Mouse (Mus musculus) heart, adult 2 months (tissue): Measurements from ENCODE around the gene Taf1c. TPM values are rescaled to one million over a fixed set of nuclear protein-coding genes. Genes with fewer than 3 reads are reported as not detected.

Source experiments
- DNase-seq, 2 experiments: peaks; one replicate each; pipeline ENCODE4 v3.0.0; 2021
- H3K27ac ChIP-seq: fragments of 200-600 bp; 2 replicates; pipeline ENCODE4 v1.8.1; 2022
- H3K27me3 ChIP-seq: fragments of 200-500 bp; 2 replicates; pipeline ENCODE4 v1.6.1; 2012; ENCODE audit warnings: mild to moderate bottlenecking, low read length, inconsistent platforms, mixed read lengths; ENCODE audit not compliant: control insufficient read depth, insufficient read depth
- H3K36me3 ChIP-seq: fragments of 200-500 bp; 2 replicates; pipeline ENCODE4 v1.6.1; 2012; ENCODE audit warnings: low read length, inconsistent platforms; ENCODE audit not compliant: control insufficient read depth, insufficient read depth
- H3K4me1 ChIP-seq: fragments of 200-500 bp; 2 replicates; pipeline ENCODE4 v1.6.1; 2011; ENCODE audit warnings: low read length; ENCODE audit not compliant: control insufficient read depth, insufficient read depth
- H3K4me3 ChIP-seq: fragments of 200-600 bp; 2 replicates; pipeline ENCODE4 v1.8.1; 2022
- H3K79me2 ChIP-seq: fragments of 200-500 bp; replicated peaks from 2 replicates; pipeline ENCODE4 v1.6.1; 2012; ENCODE audit warnings: mild to moderate bottlenecking, inconsistent platforms, low read length, moderate library complexity, mixed read lengths; ENCODE audit not compliant: control insufficient read depth, insufficient read depth
- H3K9ac ChIP-seq: fragments of 200-500 bp; 2 replicates; pipeline ENCODE4 v1.6.1; 2012; ENCODE audit warnings: low read depth, mild to moderate bottlenecking, control low read depth, inconsistent platforms, low read length, mixed read lengths
- CTCF ChIP-seq: fragments of 200-600 bp; IDR thresholded peaks from 2 replicates; pipeline ENCODE4 v1.8.1; 2022; ENCODE audit warnings: antibody characterized with exemption, mild to moderate bottlenecking, moderate library complexity
- EP300 ChIP-seq: fragments of 200-500 bp; IDR thresholded peaks from 2 replicates; pipeline ENCODE4 v1.6.1; 2011; ENCODE audit warnings: low read depth, low read length, control low read depth; ENCODE audit not compliant: insufficient read depth
- POLR2A ChIP-seq: fragments of 200-500 bp; IDR thresholded peaks from 2 replicates; pipeline ENCODE4 v1.6.1; 2011; ENCODE audit warnings: mild to moderate bottlenecking, low read depth, low read length, control low read depth; ENCODE audit not compliant: insufficient read depth
- WGBS: fragments of 180-500 bp; shearing (Covaris S2); methylation state at CpG from one replicate; pipeline ENCODE4 v1.1.7; 2018; 5-methylcytosine and 5-hydroxymethylcytosine counted together
- intact Hi-C: fragments of 180-260 bp; cut with DNase I; formaldehyde crosslinking; loops from one replicate; pipeline ENCODE4 v1.15.1; 2025
- polyA plus RNA-seq: library from polyadenylated mRNA; depleted of rRNA; stranded (reverse); fragments of >200 nt; gene quantifications from 2 replicates; pipeline ENCODE4 v1.2.3, GENCODE M21; 2012
- total RNA-seq, 2 experiments: library from RNA; stranded (reverse); gene quantifications; 2 replicates each; pipeline ENCODE4 v1.2.3; 2021

Taf1c gene
- total and polyA plus RNA-seq, 3 experiments = 3.6 to 8.7 (median 3.7) TPM

DNA sequence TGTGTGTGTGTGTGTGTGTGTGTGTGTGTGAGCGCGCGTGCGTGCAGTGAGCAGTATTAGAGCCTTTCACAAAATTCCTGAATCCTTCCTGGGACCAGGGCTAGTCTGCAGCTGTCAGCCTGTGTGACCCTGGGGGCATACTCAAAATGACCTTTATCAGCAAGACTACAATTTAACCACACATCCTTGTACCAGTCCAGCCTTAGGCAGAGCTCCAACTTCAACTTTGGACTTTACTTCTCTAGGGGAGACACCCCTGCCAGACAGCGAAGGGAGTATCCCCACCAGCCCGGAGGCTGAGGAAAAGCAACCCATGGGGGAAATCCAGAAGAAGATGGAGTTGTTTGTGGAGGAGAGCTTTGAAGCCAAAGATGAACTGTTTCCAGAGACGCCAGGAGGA, 13.6 kb downstream of the Taf1c start:
- no peak overlapping the region for H3K4me3 ChIP-seq
- peaks cover 4% of the 10 kb centered on the region; the same call in 1 of the 2 replicates for H3K4me1 ChIP-seq
- intact Hi-C loops = no loop called here
- no peaks in the 10 kb centered on the region for H3K27me3 ChIP-seq
- 90% methylated on average over 7 of the region's 7 CpGs for WGBS
- no peak for DNase-seq
- no peak overlapping the region for H3K27ac ChIP-seq
- no peak overlapping the region for H3K9ac ChIP-seq
- TF ChIP-seq CTCF (no peak), POLR2A (no peak), EP300 (no peak)
- no peaks in the 10 kb centered on the region for H3K36me3 ChIP-seq
- no peaks in the 10 kb centered on the region for H3K79me2 ChIP-seq

DNA sequence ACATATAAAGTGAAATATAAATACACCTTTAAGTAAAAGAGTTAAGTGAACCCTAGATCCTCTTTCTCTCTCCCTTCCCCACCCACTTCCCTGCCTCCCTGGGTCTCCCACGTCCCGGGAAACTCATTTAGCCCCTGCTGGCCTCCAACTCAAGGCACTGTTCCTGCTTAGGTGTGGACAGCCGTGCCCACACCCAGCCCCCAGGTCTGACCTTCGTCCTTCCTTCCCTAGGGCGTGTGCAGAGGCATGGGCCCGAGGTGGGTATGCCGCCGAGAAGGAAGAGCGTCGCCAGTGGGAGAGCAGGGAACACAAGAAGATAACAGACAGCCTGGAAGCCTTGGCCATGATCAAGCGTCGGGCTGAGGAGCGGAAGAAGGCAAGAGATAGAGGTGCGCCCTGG, 14.7 kb downstream of the Taf1c start:
- intact Hi-C loops = no loop called here
- TF ChIP-seq POLR2A (no peak), EP300 (no peak), CTCF (no peak)
- 47% methylated on average over 14 of the region's 14 CpGs for WGBS
- Histone ChIP-seq H3K36me3 (no peaks in the 10 kb centered on the region), H3K9ac (no peak overlapping the region), H3K27ac (no peak overlapping the region), H3K4me3 (no peak overlapping the region), H3K4me1 (peaks cover 4% of the 10 kb centered on the region; the same call in 1 of the 2 replicates), H3K79me2 (no peaks in the 10 kb centered on the region), H3K27me3 (no peaks in the 10 kb centered on the region; the same call in 1 of the 2 replicates)
- no peak for DNase-seq

DNA sequence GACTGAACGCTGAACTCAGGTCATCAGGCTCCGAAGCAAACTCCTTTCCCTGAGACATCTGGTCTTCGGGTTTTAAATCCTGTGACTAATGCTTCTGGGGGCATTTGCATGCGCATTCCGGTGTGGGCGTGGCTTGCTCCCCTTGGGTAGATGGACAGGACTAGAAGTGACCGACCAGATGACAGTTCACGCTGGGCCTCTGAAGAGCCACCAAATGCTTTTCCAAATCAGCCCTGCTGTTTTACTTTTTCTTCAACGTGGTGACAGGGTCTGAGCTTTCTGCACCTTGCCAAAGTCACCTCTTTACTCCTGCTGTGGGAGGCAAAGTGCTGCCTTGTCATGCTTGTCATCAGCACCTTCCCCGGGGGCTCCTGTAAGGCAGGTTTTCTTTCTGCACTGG, 16.2 kb downstream of the Taf1c start:
- 26% methylated on average over 10 of the region's 10 CpGs for WGBS
- no peak overlapping the region for H3K27ac ChIP-seq
- no peaks in the 10 kb centered on the region for H3K36me3 ChIP-seq
- no peak overlapping the region for H3K9ac ChIP-seq
- TF ChIP-seq CTCF (no peak), EP300 (no peak)
- no peaks in the 10 kb centered on the region for H3K4me1 ChIP-seq
- intact Hi-C loops = no loop called here
- no peak for DNase-seq
- H3K4me3 ChIP-seq = no peak overlapping the region
- H3K79me2 ChIP-seq = no peaks in the 10 kb centered on the region
- no peaks in the 10 kb centered on the region; the same call in 1 of the 2 replicates for H3K27me3 ChIP-seq

DNA sequence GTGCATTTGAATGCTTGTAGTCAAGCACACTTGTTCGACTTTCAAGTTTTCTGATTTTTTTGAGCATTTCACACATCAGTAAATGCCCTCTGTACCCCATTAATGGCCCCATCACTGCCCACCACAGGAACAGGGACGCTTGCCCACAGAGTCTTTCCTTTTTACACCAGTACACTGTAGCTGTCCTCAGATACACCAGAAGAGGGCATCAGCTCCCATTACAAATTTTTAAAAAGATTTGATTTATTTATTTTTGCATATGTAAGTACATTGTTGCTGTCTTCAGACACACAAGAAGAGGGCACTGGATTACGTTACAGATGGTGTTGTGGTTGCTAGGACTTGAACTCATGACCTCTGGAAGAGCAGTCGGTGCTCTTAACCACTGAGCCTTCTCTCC, 16.7 kb downstream of the Taf1c start:
- Histone ChIP-seq H3K4me1 (no peaks in the 10 kb centered on the region), H3K4me3 (no peak overlapping the region), H3K27ac (no peak overlapping the region), H3K27me3 (no peaks in the 10 kb centered on the region; the same call in 1 of the 2 replicates), H3K36me3 (no peaks in the 10 kb centered on the region), H3K9ac (no peak overlapping the region), H3K79me2 (no peaks in the 10 kb centered on the region)
- WGBS = 72% methylated on average over 4 of the region's 4 CpGs
- intact Hi-C loops = no loop called here
- TF ChIP-seq POLR2A (no peak), EP300 (no peak), CTCF (peak; percentile 40)
- no peak for DNase-seq

DNA sequence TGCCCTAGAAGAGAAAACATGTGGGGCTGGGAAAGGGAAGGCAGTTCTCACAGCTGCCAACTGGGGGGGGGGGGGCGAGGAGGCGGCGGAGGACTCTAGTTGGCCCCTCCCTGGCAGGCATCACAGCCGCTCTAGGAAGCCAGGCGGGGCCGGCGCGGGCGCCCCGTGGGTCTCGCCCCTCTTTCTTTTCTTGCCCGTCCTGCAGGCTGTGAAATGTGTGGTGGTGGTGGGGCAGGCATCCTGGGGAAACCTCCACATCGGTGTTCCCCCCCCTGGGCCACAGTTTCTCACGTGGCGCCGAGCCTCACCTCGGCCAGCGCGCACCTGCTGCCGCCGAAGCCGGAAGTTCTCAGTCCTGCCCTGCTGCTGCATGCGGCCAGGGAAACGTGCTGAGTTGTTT, 19.1 kb downstream of the Taf1c start:
- Histone ChIP-seq H3K36me3 (no peaks in the 10 kb centered on the region), H3K79me2 (no peaks in the 10 kb centered on the region), H3K27me3 (no peaks in the 10 kb centered on the region; the same call in 1 of the 2 replicates), H3K27ac (no peak overlapping the region), H3K9ac (peak overlapping the region; percentile 62; the same call in 1 of the 2 replicates), H3K4me1 (no peaks in the 10 kb centered on the region), H3K4me3 (no peak overlapping the region)
- no peak for DNase-seq
- intact Hi-C loops = no loop called here
- 13% methylated on average over 24 of the region's 24 CpGs for WGBS
- TF ChIP-seq CTCF (no peak), EP300 (no peak), POLR2A (no peak)

DNA sequence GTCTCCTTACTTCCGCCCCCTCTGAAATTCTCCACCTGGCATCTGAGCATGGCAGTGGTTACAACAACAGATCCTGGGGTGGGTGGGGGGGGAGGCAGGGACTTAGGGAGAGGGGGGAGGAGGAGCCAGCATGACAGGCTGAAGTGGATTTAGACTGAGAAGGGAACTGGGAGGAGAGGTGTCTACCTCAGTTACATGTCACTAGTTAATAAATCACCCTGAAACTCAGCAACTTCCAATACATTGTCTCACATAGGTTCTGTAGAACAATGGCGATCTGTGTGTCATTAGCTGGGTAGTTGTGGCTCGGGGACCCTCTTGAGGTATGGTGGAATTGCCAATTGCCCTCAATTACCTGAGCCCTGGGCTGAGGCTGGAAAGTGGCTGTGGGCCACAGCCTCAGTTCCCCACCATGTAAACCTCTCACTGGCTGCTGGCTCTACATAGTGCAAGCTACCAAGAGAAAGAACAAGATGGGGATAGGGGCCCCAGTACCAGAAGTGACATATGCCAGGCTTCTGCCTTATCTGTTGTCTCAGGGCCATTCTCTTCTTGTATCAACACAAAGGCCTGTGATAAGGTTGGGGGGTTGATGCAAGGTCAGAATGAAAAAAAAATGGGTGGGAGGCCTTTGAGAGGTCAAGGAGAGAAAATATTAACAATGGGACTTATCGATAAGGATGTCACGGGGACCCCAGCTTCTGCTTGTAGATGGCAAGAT, 24.4 kb downstream of the Taf1c start:
- Histone ChIP-seq H3K27me3 (no peaks in the 10 kb centered on the region), H3K9ac (no peak overlapping the region), H3K4me3 (no peak overlapping the region), H3K4me1 (no peaks in the 10 kb centered on the region), H3K27ac (no peak overlapping the region), H3K36me3 (no peaks in the 10 kb centered on the region), H3K79me2 (no peaks in the 10 kb centered on the region)
- intact Hi-C loops = no loop called here
- DNase-seq = no peak
- TF ChIP-seq CTCF (no peak), EP300 (no peak), POLR2A (no peak)
- WGBS = 62% methylated on average over 5 of the region's 5 CpGs
